Mouse (Mus musculus): ENCODE data around the gene Csad.

Csad gene

GRCm38 (mm10) chr15:102204674-102205505 lies at the start of gene Csad:
Csad (minus strand) TSS chr15:102204724.
- in situ Hi-C loops (cut with MboI; ENCODE audit: low sequenced_read_pairs): no loop called here

- in situ Hi-C loops (cut with MboI; ENCODE audit: low sequenced_read_pairs): no loop called here
These were observed 46.0 kb upstream of the Csad start for GRCm38 (mm10) chr15:102250521-102250920.

- in situ Hi-C loops (cut with MboI; ENCODE audit: low sequenced_read_pairs): no loop called here
These were observed 45.4 kb upstream of the Csad start for GRCm38 (mm10) chr15:102249967-102250366.

GRCm38 (mm10) chr15:102249251-102249691 lies 44.7 kb upstream of the Csad start:
- in situ Hi-C loops (cut with MboI; ENCODE audit: low sequenced_read_pairs): no loop called here

- in situ Hi-C loops (cut with MboI; ENCODE audit: low sequenced_read_pairs): no loop called here
These were observed 44.3 kb upstream of the Csad start for GRCm38 (mm10) chr15:102248812-102249191.

- in situ Hi-C loops (cut with MboI; ENCODE audit: low sequenced_read_pairs): no loop called here
These were observed 43.7 kb upstream of the Csad start for GRCm38 (mm10) chr15:102248131-102248811.

- in situ Hi-C loops (cut with MboI; ENCODE audit: low sequenced_read_pairs): no loop called here
These were observed 43.0 kb upstream of the Csad start for GRCm38 (mm10) chr15:102247252-102248130.

GRCm38 (mm10) chr15:102246866-102247251 lies 42.3 kb upstream of the Csad start:
- in situ Hi-C loops (cut with MboI; ENCODE audit: low sequenced_read_pairs): no loop called here

- in situ Hi-C loops (cut with MboI; ENCODE audit: low sequenced_read_pairs): no loop called here
These were observed 41.6 kb upstream of the Csad start for GRCm38 (mm10) chr15:102245891-102246741.

GRCm38 (mm10) chr15:102245461-102245881 lies 40.9 kb upstream of the Csad start:
- in situ Hi-C loops (cut with MboI; ENCODE audit: low sequenced_read_pairs): no loop called here

- in situ Hi-C loops (cut with MboI; ENCODE audit: low sequenced_read_pairs): no loop called here
These were observed 40.0 kb upstream of the Csad start for GRCm38 (mm10) chr15:102244306-102245191.

- in situ Hi-C loops (cut with MboI; ENCODE audit: low sequenced_read_pairs): no loop called here
These were observed 39.0 kb upstream of the Csad start for GRCm38 (mm10) chr15:102243229-102244190.

GRCm38 (mm10) chr15:102242404-102243228 lies 38.1 kb upstream of the Csad start:
- in situ Hi-C loops (cut with MboI; ENCODE audit: low sequenced_read_pairs): no loop called here

GRCm38 (mm10) chr15:102240607-102241006 lies 36.1 kb upstream of the Csad start:
- in situ Hi-C loops (cut with MboI; ENCODE audit: low sequenced_read_pairs): no loop called here

- in situ Hi-C loops (cut with MboI; ENCODE audit: low sequenced_read_pairs): no loop called here
These were observed 35.3 kb upstream of the Csad start for GRCm38 (mm10) chr15:102239851-102240250.

- in situ Hi-C loops (cut with MboI; ENCODE audit: low sequenced_read_pairs): no loop called here
These were observed 34.7 kb upstream of the Csad start for GRCm38 (mm10) chr15:102239260-102239590.

- in situ Hi-C loops (cut with MboI; ENCODE audit: low sequenced_read_pairs): no loop called here
These were observed 34.2 kb upstream of the Csad start for GRCm38 (mm10) chr15:102238543-102239259.
